Mouse (Mus musculus) lung, adult 2 months (tissue): Measurements from ENCODE around the gene Lrrc75b.

Experiments
- CTCF ChIP-seq: fragments of 200-500 bp; IDR thresholded peaks from 2 replicates; pipeline ENCODE4 v1.5.1; 2011; ENCODE audit warnings: mild to moderate bottlenecking, low read length, control low read depth; ENCODE audit not compliant: insufficient read depth
- POLR2A ChIP-seq: fragments of 200-500 bp; IDR thresholded peaks from 2 replicates; pipeline ENCODE4 v1.6.1; 2011; ENCODE audit warnings: low read depth, mild to moderate bottlenecking, control low read depth, low read length, borderline replicate concordance; ENCODE audit errors: extremely low read depth

DNA sequence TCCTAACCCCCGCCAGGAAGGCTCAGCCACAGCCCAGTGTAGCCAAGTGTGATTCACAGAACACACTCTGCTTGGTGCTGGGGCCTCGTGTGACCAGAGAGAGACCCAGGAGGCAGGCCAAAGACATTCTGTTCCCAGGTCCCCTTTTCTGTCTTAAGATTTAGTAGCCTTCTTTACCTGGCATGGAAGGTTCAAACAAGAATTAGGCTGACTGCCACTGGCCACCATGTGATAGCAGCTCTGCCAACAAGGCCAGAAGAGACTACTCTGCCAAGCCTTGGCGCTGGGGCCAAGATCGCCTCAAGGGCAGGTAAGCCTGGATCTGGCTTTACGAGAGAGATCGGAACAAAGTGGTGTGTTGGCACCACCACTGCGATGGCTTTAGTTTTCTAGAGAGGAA, 49.7 kb downstream of the Lrrc75b start:
- TF ChIP-seq CTCF (no peak), POLR2A (no peak)
